Mouse (Mus musculus) C3H10T1/2 (cell line): ENCODE results near the gene Olfr878. TPM values are rescaled to one million over a fixed set of nuclear protein-coding genes. Genes with fewer than 3 reads are reported as not detected.

Experiments
- polyA plus RNA-seq, 2 experiments: library from polyadenylated mRNA; unstranded; fragments of >200 nt; fragmentation: generic; extraction: Trizol; gene quantifications; one replicate each; pipeline ENCODE4 v1.2.1; 2012; ENCODE audit warnings: missing spikeins in 2 of 2

Gene Olfr878
- not detected for polyA plus RNA-seq

DNA sequence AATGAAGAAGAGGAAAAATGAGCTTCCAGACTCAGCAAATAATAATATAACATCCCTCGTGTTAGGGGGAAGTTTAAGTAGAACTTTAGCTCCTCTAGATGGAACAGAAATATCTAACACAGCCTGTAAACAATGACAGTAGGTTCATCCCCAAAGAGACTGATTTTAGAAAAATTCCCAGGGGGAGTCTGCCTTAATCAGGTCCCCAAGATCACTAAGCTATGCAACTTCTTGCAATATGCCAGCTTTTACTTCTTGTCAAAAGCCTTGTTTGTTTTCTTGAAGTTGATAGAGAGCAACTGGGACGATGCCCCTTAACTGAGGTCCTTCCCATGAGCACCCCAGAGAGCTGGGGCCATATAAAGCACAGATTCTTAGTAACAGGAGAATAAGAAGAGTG, at the start of gene Olfr878:
Olfr878 (plus strand) TSS at position 301 of the 400 bp plus-strand sequence.

GRCm38 (mm10) chr9:37896661-37897060, 21.0 kb upstream of the Olfr878 start, which contains the start of gene Olfr145:
TSS of gene Olfr145 (plus strand) at chr9:37896724.

Other genes with a start within 250 kb of the Olfr878 start
- under 1 TPM in 1 of 2 experiments, not detected in 1; 0.02 TPM for gene Panx3, start 248.6 kb upstream of the Olfr878 start, polyA plus RNA-seq
- gene Olfr160, start 201.6 kb upstream of the Olfr878 start, polyA plus RNA-seq = not detected
- not detected for gene Olfr874, start 172.7 kb upstream of the Olfr878 start, polyA plus RNA-seq
- gene Olfr875, start 146.0 kb upstream of the Olfr878 start, polyA plus RNA-seq = not detected
- not detected for gene Olfr876, start 114.8 kb upstream of the Olfr878 start, polyA plus RNA-seq
- not detected for gene Olfr877, start 63.6 kb upstream of the Olfr878 start, polyA plus RNA-seq
- gene Olfr145, start 21.1 kb upstream of the Olfr878 start, polyA plus RNA-seq = not detected
- gene Olfr881, start 74.0 kb downstream of the Olfr878 start, polyA plus RNA-seq = not detected
- gene Olfr883, start 108.0 kb downstream of the Olfr878 start, polyA plus RNA-seq = not detected
- not detected for gene Olfr884, start 128.7 kb downstream of the Olfr878 start, polyA plus RNA-seq
- not detected for gene Olfr885, start 143.5 kb downstream of the Olfr878 start, polyA plus RNA-seq
- gene Olfr887, start 166.2 kb downstream of the Olfr878 start, polyA plus RNA-seq = not detected
- not detected for gene Olfr888, start 190.3 kb downstream of the Olfr878 start, polyA plus RNA-seq
- under 1 TPM; 0.01 to 0.06 TPM for gene Olfr889, start 197.4 kb downstream of the Olfr878 start, polyA plus RNA-seq
- gene Olfr890, start 224.7 kb downstream of the Olfr878 start, polyA plus RNA-seq = not detected